Mouse (Mus musculus): ENCODE data around the gene Xrcc3. TPM values are rescaled to one million over a fixed set of nuclear protein-coding genes. Genes with fewer than 3 reads are reported as not detected.

The Xrcc3 gene
- polyA plus RNA-seq, 1 experiment: 9.3 TPM

DNA sequence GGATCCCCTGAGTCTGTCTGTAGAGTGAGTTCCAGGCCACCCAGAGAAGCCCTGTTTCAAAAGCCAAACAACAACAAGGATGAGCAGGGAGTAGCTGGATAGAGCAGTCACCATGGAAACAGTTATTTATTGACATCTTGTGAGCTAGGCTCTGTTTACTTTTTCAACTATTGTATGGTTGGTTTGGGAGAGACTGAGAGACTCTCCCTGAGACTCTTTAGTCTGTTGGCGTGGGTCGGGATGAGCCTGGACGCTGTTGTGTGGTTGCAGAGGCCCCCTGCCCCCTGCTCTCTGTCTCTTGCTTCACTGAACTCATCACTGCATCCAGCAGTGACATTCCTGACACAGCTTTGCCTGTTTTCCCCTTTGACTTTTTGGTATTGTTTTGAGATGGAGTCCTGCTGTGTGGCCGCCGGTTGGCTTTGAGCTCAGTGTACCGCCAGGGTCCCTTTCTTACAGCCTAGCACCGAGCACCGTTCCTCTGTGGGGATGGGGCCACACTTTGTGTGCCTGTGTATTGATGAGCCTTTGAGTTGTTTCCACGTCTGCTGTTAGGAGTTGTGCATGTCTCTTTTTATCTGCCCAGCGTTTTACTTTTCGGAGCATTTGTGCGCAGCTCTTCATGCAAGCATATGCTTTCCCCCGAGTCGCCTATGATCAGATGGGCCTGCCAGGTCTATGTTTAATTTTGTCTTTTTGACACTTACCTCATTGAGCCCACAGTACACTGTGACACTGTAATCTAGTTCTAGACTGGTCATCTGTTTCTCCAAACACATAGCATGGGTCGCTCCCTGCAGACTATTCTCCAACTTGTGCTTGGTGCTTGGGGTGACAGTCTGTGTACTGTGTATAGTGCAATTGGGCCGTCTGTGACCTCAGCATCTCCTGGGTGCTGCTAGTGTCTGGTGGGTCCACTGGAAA, 47.1 kb downstream of the Xrcc3 start:
- H3K4me1 ChIP-seq (ENCODE audit: control insufficient read depth, insufficient read depth, insufficient read length, low read length): peaks cover 17% of the 10 kb centered on the region
- H3K27me3 ChIP-seq (ENCODE audit: control insufficient read depth, insufficient read depth, low read length): no peaks in the 10 kb centered on the region
- no peak overlapping the region; the same call in 1 of the 2 replicates for H3K27ac ChIP-seq (ENCODE audit: insufficient read depth, low read depth, low read length)
- H3K4me3 ChIP-seq (ENCODE audit: low read depth, low read length): no peak overlapping the region
- no peak for TF ChIP-seq POLR2A (IDR thresholded peaks at IDR 0.05; ENCODE audit: low read depth, low read length)
- TF ChIP-seq CTCF (IDR thresholded peaks at IDR 0.05; ENCODE audit: extremely low read depth, insufficient read length, insufficient replicate concordance, low read depth, low read length): no peak
- WGBS: 75% methylated on average over 16 of the region's 16 CpGs
- peaks cover 3% of the 10 kb centered on the region for H3K36me3 ChIP-seq (ENCODE audit: control insufficient read depth, insufficient read depth, low read length)

DNA sequence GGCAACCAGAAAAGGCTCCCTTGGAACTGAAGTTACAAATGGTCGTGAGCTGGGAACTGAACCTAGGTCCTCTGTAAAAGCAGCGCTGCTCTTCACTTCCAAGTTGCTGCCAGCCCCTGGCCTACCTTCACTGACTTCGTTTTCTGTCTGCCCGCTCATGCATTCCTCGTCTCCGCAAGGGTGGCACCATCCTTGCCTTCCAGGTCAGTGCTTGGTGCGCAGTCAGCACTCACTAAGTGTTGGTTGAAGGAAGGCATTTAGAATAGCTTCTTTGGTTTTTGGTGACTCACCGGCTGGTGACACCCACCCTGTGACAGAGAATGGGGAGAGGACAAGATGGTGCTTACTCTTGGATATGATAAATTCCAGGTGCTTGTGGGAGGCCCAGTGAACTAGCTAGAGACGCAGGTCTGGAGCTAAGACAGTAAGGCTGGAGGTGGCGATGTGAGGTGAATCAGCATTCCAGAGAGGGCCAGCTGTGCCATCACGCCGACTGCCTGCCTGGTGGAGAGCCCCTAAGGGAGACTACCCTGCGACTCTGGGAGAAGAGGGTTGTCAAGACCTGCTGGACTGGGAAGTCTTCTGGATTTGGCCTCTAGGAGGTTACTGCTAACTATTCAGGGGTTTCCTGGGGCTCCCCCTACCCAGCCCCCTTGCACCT, 50.9 kb downstream of the Xrcc3 start:
- Histone ChIP-seq H3K27me3 (ENCODE audit: control insufficient read depth, insufficient read depth, low read length) (no peaks in the 10 kb centered on the region), H3K4me1 (ENCODE audit: control insufficient read depth, insufficient read depth, insufficient read length, low read length) (peaks cover 19% of the 10 kb centered on the region), H3K4me3 (ENCODE audit: low read depth, low read length) (no peak overlapping the region), H3K36me3 (ENCODE audit: control insufficient read depth, insufficient read depth, low read length) (peaks cover 3% of the 10 kb centered on the region), H3K27ac (ENCODE audit: insufficient read depth, low read depth, low read length) (no peak overlapping the region)
- no peak for TF ChIP-seq POLR2A (IDR thresholded peaks at IDR 0.05; ENCODE audit: low read depth, low read length)
- TF ChIP-seq CTCF (IDR thresholded peaks at IDR 0.05; ENCODE audit: extremely low read depth, insufficient read length, insufficient replicate concordance, low read depth, low read length): no peak
- WGBS: 94% methylated on average over 13 of the region's 13 CpGs

DNA sequence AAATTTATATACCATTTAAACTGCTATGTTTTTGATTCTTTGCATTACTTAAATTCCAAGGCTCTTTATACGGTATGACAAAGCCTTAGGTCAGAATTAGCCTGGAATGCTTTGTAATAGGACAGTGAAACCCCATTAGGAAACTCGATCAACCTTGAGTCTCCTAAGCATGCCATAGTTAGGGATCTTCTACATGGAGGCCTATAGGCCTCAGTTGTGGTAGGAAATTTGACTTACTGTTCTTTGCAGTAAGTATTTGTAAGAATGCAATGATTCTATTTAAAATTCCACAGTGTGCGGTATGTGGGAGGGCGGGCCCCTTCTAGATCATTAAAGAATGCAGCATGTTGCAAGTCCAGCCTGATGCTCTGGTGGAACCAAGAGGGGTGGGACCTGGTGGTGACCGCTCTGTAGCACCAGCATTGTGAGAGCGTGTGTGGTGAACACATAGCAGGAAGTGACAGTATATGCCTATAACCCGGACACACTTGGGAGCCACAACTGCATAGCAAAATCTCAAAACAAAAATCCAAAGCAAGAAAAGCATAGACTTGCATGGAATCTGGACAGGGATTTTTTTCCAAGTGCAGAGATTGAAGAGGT, 53.3 kb downstream of the Xrcc3 start:
- WGBS: 74% methylated on average over 7 of the region's 7 CpGs
- no peak for TF ChIP-seq POLR2A (IDR thresholded peaks at IDR 0.05; ENCODE audit: low read depth, low read length)
- no peak overlapping the region for H3K27ac ChIP-seq (ENCODE audit: insufficient read depth, low read depth, low read length)
- peaks cover 14% of the 10 kb centered on the region for H3K4me1 ChIP-seq (ENCODE audit: control insufficient read depth, insufficient read depth, insufficient read length, low read length)
- H3K36me3 ChIP-seq (ENCODE audit: control insufficient read depth, insufficient read depth, low read length): peaks cover 3% of the 10 kb centered on the region
- no peaks in the 10 kb centered on the region for H3K27me3 ChIP-seq (ENCODE audit: control insufficient read depth, insufficient read depth, low read length)
- no peak overlapping the region for H3K4me3 ChIP-seq (ENCODE audit: low read depth, low read length)

DNA sequence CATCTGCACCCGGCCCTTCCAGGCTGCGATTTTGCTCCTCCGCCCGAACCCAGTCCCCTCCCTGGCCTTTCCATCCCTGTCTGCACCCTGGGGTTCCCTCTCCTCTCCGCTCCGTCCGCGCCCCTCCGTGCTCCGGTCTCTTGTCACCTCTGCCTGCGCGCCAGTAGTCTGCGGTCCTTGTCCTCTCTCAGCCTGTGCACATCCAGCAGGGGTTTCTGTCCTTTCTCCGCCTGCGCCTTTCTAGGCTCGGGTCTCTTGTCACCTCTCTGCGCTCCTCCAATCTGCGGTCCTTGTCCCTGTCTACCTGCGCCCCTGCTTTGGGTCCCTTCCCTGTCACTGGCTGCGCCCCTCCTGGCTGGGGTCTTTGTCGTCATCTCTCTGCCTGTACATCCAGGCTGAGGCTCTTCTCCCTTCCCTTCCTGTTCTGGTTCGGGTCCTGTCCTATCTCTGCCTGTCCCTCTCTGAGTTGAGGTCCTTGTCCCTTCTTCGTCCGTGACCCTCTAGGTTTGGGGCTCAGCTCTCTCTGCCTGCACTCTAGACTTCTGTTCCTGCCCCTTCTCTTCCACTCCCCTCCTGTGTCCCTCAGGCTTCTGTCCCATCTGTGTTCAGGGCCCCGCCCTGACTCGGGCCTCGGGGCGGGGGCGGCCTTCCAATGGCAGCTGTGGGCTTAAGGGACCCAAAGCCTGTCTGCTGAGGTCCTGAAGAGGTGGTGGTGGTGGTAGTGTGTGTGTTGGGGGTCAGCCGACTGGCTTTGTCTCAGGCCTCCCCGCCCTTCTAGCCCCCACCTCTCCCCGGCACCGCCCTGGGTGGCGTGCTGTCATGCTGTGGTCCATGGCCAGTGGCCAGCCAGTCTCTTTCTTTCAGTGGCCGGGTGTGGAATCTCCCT, 54.3 kb downstream of the Xrcc3 start:
- no peak for TF ChIP-seq CTCF (IDR thresholded peaks at IDR 0.05; ENCODE audit: extremely low read depth, insufficient read length, insufficient replicate concordance, low read depth, low read length)
- 0 out of 2 replicates have a peak, but pooled peaks have one; percentile 11 for TF ChIP-seq POLR2A (IDR thresholded peaks at IDR 0.05; ENCODE audit: low read depth, low read length)
- no peaks in the 10 kb centered on the region for H3K27me3 ChIP-seq (ENCODE audit: control insufficient read depth, insufficient read depth, low read length)

DNA sequence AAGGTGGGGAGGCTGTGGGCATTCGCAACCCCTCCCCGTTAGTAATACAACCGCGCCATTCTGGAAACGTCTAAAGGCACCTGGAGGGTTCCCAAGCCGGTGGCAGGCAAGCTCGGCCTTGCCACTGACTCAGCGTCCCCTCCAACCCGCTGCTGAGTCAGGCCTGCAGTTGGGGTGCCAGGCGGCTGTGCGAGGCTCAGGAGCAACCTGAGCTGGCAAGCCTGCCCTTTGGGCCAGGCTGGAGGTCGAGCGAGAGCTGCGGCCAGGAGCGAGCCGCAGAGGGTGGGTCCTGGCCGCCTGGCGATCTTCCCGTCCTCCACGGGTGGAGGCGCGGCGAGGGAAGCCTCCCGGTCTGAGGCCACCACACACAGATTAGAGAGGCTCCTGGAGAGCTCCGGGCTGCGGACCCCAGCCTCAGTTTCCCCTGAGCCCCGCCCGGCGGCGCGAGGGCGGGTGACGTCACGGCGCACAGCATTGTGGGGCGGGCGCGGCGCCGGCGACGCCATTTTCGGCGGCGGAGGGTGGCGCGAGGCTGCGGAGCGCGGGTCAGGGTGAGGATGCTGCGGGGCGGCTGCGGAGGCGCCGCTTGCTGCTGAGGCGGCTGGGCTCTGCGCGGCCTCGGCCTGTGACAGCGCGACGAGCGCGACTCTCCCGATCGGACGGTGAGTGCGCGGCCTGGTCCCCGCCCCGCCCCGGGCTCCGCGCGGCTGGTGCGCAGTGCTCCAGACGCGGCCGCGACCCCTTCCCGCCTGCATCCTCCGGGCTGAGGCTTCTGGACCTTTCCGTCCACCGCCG, 55.1 kb downstream of the Xrcc3 start, which contains the start of gene Klc1:
Gene Klc1, plus strand, starts transcription at position 469 of the 795 bp plus-strand sequence.
- under 1% methylated on average over 78 of the region's 85 CpGs for WGBS
- H3K36me3 ChIP-seq (ENCODE audit: control insufficient read depth, insufficient read depth, low read length): peaks cover 3% of the 10 kb centered on the region
- H3K27ac ChIP-seq (ENCODE audit: insufficient read depth, low read depth, low read length): peak within 1 kb of the TSS; percentile 81
- H3K4me1 ChIP-seq (ENCODE audit: control insufficient read depth, insufficient read depth, insufficient read length, low read length): peaks cover 14% of the 10 kb centered on the region
- H3K27me3 ChIP-seq (ENCODE audit: control insufficient read depth, insufficient read depth, low read length): no peaks in the 10 kb centered on the region
- H3K4me3 ChIP-seq (ENCODE audit: low read depth, low read length): peak within 1 kb of the TSS; percentile 88
- TF ChIP-seq CTCF (IDR thresholded peaks at IDR 0.05; ENCODE audit: extremely low read depth, insufficient read length, insufficient replicate concordance, low read depth, low read length): no peak
- peak; percentile 69 for TF ChIP-seq POLR2A (IDR thresholded peaks at IDR 0.05; ENCODE audit: low read depth, low read length)

More for the DNA sequence above, 54.3 kb downstream of the Xrcc3 start:
- 2% methylated on average over 35 of the region's 35 CpGs for WGBS
- Histone ChIP-seq H3K4me3 (ENCODE audit: low read depth, low read length) (peak overlapping the region; percentile 88), H3K27ac (ENCODE audit: insufficient read depth, low read depth, low read length) (peak overlapping the region; percentile 59), H3K4me1 (ENCODE audit: control insufficient read depth, insufficient read depth, insufficient read length, low read length) (peaks cover 14% of the 10 kb centered on the region), H3K36me3 (ENCODE audit: control insufficient read depth, insufficient read depth, low read length) (peaks cover 3% of the 10 kb centered on the region)

All from small intestine, adult 2 months (tissue).